Mouse (Mus musculus) kidney, postnatal 4 days (tissue): ENCODE data around the gene Tomm40.

Experiments
- DNase-seq, 2 experiments: peaks; one replicate each; pipeline ENCODE4 v3.0.0; 2021; ENCODE audit warnings: mixed read lengths in 2 of 2

Tomm40 gene

GRCm38 (mm10) chr7:19686521-19686920 lies 28.7 kb downstream of the Tomm40 start:
- no peak for DNase-seq

- no peak for DNase-seq
Observed at GRCm38 (mm10) chr7:19685374-19685773, 29.9 kb downstream of the Tomm40 start.

- DNase-seq: no peak
Observed at GRCm38 (mm10) chr7:19683771-19684201, 31.5 kb downstream of the Tomm40 start.

GRCm38 (mm10) chr7:19682979-19683378 lies 32.3 kb downstream of the Tomm40 start:
- no peak for DNase-seq

- no peak for DNase-seq
Observed at GRCm38 (mm10) chr7:19681202-19681694, 34.0 kb downstream of the Tomm40 start, which contains the start of the genes Gm44805 and Apoc4. Gm44805 (minus strand) TSS chr7:19681423. Apoc4 (minus strand) TSS chr7:19681479.

GRCm38 (mm10) chr7:19680702-19681101 lies 34.5 kb downstream of the Tomm40 start:
- no peak for DNase-seq

- DNase-seq: no peak
Observed at GRCm38 (mm10) chr7:19678901-19679300, 36.3 kb downstream of the Tomm40 start.

- DNase-seq: no peak
Observed at GRCm38 (mm10) chr7:19677872-19678271, 37.4 kb downstream of the Tomm40 start, which contains the start of gene Apoc2. Apoc2 (minus strand) TSS chr7:19677941.

GRCm38 (mm10) chr7:19676662-19677061 lies 38.6 kb downstream of the Tomm40 start:
- no peak for DNase-seq

- DNase-seq: no peak
Observed at GRCm38 (mm10) chr7:19675824-19676223, 39.4 kb downstream of the Tomm40 start.

- DNase-seq: no peak
Observed at GRCm38 (mm10) chr7:19673083-19673699, 42.0 kb downstream of the Tomm40 start.

GRCm38 (mm10) chr7:19671511-19671910 lies 43.7 kb downstream of the Tomm40 start:
- no peak for DNase-seq

GRCm38 (mm10) chr7:19668947-19669721 lies 46.1 kb downstream of the Tomm40 start:
- peak; percentile 93 to 95 for DNase-seq

- DNase-seq: no peak
Observed at GRCm38 (mm10) chr7:19667434-19667833, 47.8 kb downstream of the Tomm40 start.

- peak in 1 of 2 experiments; percentile 32 for DNase-seq
Observed at GRCm38 (mm10) chr7:19666750-19667149, 48.5 kb downstream of the Tomm40 start.

GRCm38 (mm10) chr7:19664955-19665841 lies 50.0 kb downstream of the Tomm40 start, which contains the start of gene Clptm1:
Clptm1 (minus strand) TSS chr7:19665033.
- peak; percentile 97 to 98 for DNase-seq

GRCm38 (mm10) chr7:19664455-19664954 lies 50.7 kb downstream of the Tomm40 start:
- DNase-seq: no peak

- no peak for DNase-seq
Observed at GRCm38 (mm10) chr7:19663940-19664339, 51.3 kb downstream of the Tomm40 start.

- DNase-seq: no peak
Observed at GRCm38 (mm10) chr7:19652614-19653013, 62.6 kb downstream of the Tomm40 start.
